Mouse (Mus musculus) midbrain, embryonic 16.5 days (tissue): ENCODE measurements around the gene Gm21732. TPM values are rescaled to one million over a fixed set of nuclear protein-coding genes. Genes with fewer than 3 reads are reported as not detected.
"Not testable (repeated sequence)": the region's sequence is repeated elsewhere in the genome, so short reads cannot be mapped to it uniquely, and the experiment has no call there.

ENCODE experiments used
- ATAC-seq: fragments of 200-750 bp; cut with Nextera tagmentation; 2 replicates; pipeline ENCODE4 v1.8.0; 2017; ENCODE audit warnings: moderate TSS enrichment
- H3K27ac ChIP-seq: fragments of 300-500 bp; sonication (generic); 2 replicates; pipeline ENCODE4 v1.5.1; 2014; ENCODE audit warnings: mild to moderate bottlenecking, low read length, mixed read lengths
- H3K27me3 ChIP-seq: fragments of 300-500 bp; sonication (generic); 2 replicates; pipeline ENCODE4 v1.6.1; 2014; ENCODE audit warnings: low read depth, low read length, mixed read lengths; ENCODE audit not compliant: control insufficient read depth, insufficient read depth
- H3K36me3 ChIP-seq: fragments of 300-500 bp; sonication (generic); 2 replicates; pipeline ENCODE4 v1.6.1; 2014; ENCODE audit warnings: mild to moderate bottlenecking, low read length, moderate library complexity, mixed read lengths; ENCODE audit not compliant: control insufficient read depth, insufficient read depth
- H3K4me1 ChIP-seq: fragments of 300-500 bp; sonication (generic); 2 replicates; pipeline ENCODE4 v1.6.1; 2014; ENCODE audit warnings: mild to moderate bottlenecking, low read length, mixed read lengths; ENCODE audit not compliant: control insufficient read depth, insufficient read depth
- H3K4me2 ChIP-seq: fragments of 300-500 bp; sonication (generic); 2 replicates; pipeline ENCODE4 v1.6.1; 2014; ENCODE audit warnings: mild to moderate bottlenecking, low read length, mixed read lengths
- H3K4me3 ChIP-seq: fragments of 300-500 bp; sonication (generic); 2 replicates; pipeline ENCODE4 v1.5.1; 2014; ENCODE audit warnings: low read depth, mild to moderate bottlenecking, low read length, moderate library complexity, mixed read lengths
- H3K9ac ChIP-seq: fragments of 300-500 bp; sonication (generic); 2 replicates; pipeline ENCODE4 v1.6.1; 2014; ENCODE audit warnings: low read depth, low read length, mixed read lengths
- H3K9me3 ChIP-seq: fragments of 300-500 bp; sonication (generic); replicated peaks from 2 replicates; pipeline ENCODE4 v1.6.1; 2014; ENCODE audit warnings: mild to moderate bottlenecking, low read length, mixed read lengths; ENCODE audit not compliant: control insufficient read depth, poor library complexity, severe bottlenecking
- WGBS: fragments of 180-500 bp; shearing (Covaris S2); extraction: QIAGEN DNeasy Blood & Tissue Kit; methylation state at CpG from one replicate; pipeline ENCODE4 v1.1.7; 2014; 5-methylcytosine and 5-hydroxymethylcytosine counted together
- polyA plus RNA-seq: library from polyadenylated mRNA; unstranded; fragments of >200 nt; fragmentation: Nextera tagmentation; extraction: Ambion mirVana; gene quantifications from 2 replicates; pipeline ENCODE4 v1.2.1, GENCODE M21; 2015

Gene Gm21732
- not detected in 2 replicates for polyA plus RNA-seq

DNA sequence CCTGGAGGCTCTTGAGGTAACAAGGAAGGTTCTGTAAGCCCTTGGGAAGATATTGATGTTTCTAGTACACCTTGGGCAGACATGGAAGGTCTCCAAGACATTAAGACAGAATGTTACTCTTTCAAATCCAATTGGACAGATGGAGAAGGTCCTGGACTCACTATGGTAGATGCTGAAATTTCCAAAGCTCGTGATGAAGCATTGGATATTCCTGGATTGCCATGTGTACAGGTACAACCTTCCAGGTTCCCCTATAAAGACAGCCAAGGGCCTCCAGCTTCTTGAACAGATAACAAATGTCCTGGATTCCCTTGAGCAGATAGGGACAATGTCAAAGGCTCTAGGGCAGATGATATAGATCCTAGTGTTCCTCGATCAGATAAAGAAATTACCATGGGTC is at the start of gene Gm21732:
TSS of gene Gm21732 (minus strand) at position 101 of the 400 bp plus-strand sequence.
- H3K36me3 ChIP-seq, H3K9ac ChIP-seq, H3K9me3 ChIP-seq, H3K4me2 ChIP-seq, H3K27ac ChIP-seq, H3K4me1 ChIP-seq, H3K27me3 ChIP-seq, ATAC-seq, H3K4me3 ChIP-seq: not testable (repeated sequence)
- WGBS, result no CpG with 5 or more reads among the region's 2 CpGs

Other genes starting within 250 kb of the Gm21732 start
- gene Gm20897, start 73.5 kb downstream of the Gm21732 start, polyA plus RNA-seq, result not detected in 2 replicates